29 mouse cellular contexts compared by ENCODE assay signal in genomic region chr16:17041417-17041816, GRCm38 (mm10).
"Had no signal": no experiment of that assay in that cellular context is flagged by ENCODE, and none has a peak within 500 bp of the region (broad histone marks: within the 10 kb centered on the region; RNA-seq: fewer than 3 reads in every experiment).

No protein-coding gene starts in this region.

- H3K4me2 ChIP-seq: heart, embryonic 11.5 days; heart, embryonic 12.5 days; heart, embryonic 13.5 days; heart, embryonic 15.5 days; hindbrain, embryonic 12.5 days; hindbrain, embryonic 13.5 days; hindbrain, embryonic 14.5 days; hindbrain, embryonic 15.5 days; intestine, embryonic 15.5 days; kidney, embryonic 15.5 days had no signal

- DNase-seq: heart, postnatal 10 days; heart, postnatal 14 days; heart, postnatal 36 days; heart, postnatal 4 days; kidney, adult 11 months; kidney, adult 18-20 months; kidney, adult 2 months; kidney, adult 8-10 months; kidney, adult 9 months; kidney, postnatal 10 days; kidney, postnatal 14 days; kidney, postnatal 25 days; kidney, postnatal 36 days; kidney, postnatal 4 days; layer of hippocampus, adult 9-11 months had no signal

- H3K27me3 ChIP-seq: heart, embryonic 12.5 days; heart, embryonic 13.5 days; heart, embryonic 15.5 days; hindbrain, embryonic 12.5 days; hindbrain, embryonic 13.5 days; hindbrain, embryonic 15.5 days; intestine, embryonic 15.5 days; kidney, embryonic 15.5 days had no signal

- H3K27ac ChIP-seq: heart, embryonic 13.5 days; heart, embryonic 15.5 days; hindbrain, embryonic 10.5 days; hindbrain, embryonic 12.5 days; hindbrain, embryonic 13.5 days; hindbrain, embryonic 14.5 days; hindbrain, embryonic 15.5 days; hindbrain, postnatal 0 days; intestine, embryonic 15.5 days; kidney, embryonic 15.5 days; kidney, postnatal 0 days; left cerebral cortex, adult 2 months had no signal

- H3K4me3 ChIP-seq: heart, embryonic 12.5 days; heart, embryonic 13.5 days; heart, embryonic 15.5 days; hindbrain, embryonic 10.5 days; hindbrain, embryonic 12.5 days; hindbrain, embryonic 13.5 days; hindbrain, embryonic 15.5 days; intestine, embryonic 15.5 days; kidney, embryonic 15.5 days; left cerebral cortex, adult 2 months had no signal

- H3K9me3 ChIP-seq: heart, embryonic 12.5 days; heart, embryonic 13.5 days; heart, embryonic 15.5 days; hindbrain, embryonic 10.5 days; hindbrain, embryonic 12.5 days; hindbrain, embryonic 13.5 days; hindbrain, embryonic 15.5 days; intestine, embryonic 15.5 days; kidney, embryonic 15.5 days had no signal

- H3K4me1 ChIP-seq: heart, embryonic 12.5 days; heart, embryonic 15.5 days; hindbrain, embryonic 10.5 days; hindbrain, embryonic 13.5 days; hindbrain, embryonic 15.5 days; intestine, embryonic 15.5 days; kidney, embryonic 15.5 days had no signal
